Comparison of ENCODE assay signal across 9 mouse cellular contexts in the genomic region with DNA sequence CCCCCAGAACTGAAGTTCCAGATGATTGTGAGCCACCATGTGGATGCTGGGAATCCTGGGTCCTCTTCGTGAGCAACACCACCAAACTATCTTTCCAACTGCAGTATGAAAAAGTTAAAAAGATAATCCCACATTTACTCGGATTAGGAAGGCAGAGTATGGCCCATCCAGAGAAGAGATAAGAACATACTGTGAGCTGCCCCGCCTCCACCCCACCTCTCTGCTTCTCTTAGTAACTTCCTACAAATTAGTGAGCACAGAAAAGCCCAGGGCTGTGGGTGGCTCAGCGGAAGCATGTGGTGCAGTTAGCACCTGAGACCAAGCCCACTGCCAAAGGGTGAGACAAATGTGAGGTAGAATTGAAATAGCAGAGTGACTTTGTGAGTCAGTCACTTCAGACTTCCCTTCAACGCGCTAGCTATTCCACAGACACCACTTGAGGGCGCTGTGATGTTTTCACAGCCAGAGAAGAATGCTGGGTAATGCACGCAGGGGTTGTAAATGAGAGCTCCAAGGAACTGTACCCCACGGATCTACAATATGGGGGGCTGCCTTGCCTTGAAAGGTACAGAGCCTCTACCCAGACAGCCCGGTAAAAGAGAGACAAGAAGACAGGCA.
DNase-seq lines count a peak whose midpoint lies in the region; ATAC-seq and TF ChIP-seq lines count a peak whose summit lies in the region.
"Had no signal": no experiment of that assay in that cellular context is flagged by ENCODE, and none has a peak within 500 bp of the region (broad histone marks: within the 10 kb centered on the region; RNA-seq: fewer than 3 reads in every experiment).

No protein-coding gene starts in this region.

- TF ChIP-seq CTCF in kidney, adult 2 months (conservative IDR thresholded peaks at IDR 0.05; ENCODE audit: insufficient read depth, insufficient read length, low read depth, low read length) = peak; percentile 61

- DNase-seq in kidney, adult 2 months = peak; percentile 28
- DNase-seq in adrenal gland, adult 18-20 months (ENCODE audit: low spot score in 2 of 2) = peak; percentile 63 to 64
- DNase-seq in embryonic facial prominence, embryonic 11.5 days (ENCODE audit: low spot score) = peak; percentile 24
- peak; percentile 32 for DNase-seq in kidney, adult 9 months
- DNase-seq in liver, embryonic 13.5 days = peak; percentile 11
- DNase-seq in right cerebral cortex, adult 2 months (ENCODE audit: low spot score in 2 of 2) = peak; percentile 41 to 46

- no peaks in the 10 kb centered on the region for H3K9me3 ChIP-seq in kidney, embryonic 16.5 days (ENCODE audit: low read length)
- no peaks in the 10 kb centered on the region for H3K9me3 ChIP-seq in embryonic facial prominence, embryonic 11.5 days (replicated peaks; ENCODE audit: control insufficient read depth, low read length)
- no peaks in the 10 kb centered on the region for H3K9me3 ChIP-seq in liver, embryonic 13.5 days (replicated peaks)
- no peaks in the 10 kb centered on the region for H3K9me3 ChIP-seq in forebrain, embryonic 16.5 days (ENCODE audit: control insufficient read depth, low read length)
- H3K9me3 ChIP-seq: embryonic facial prominence, embryonic 13.5 days had no signal

- WGBS in kidney, adult 2 months = 51% methylated on average over 10 of the region's 10 CpGs
- 47% methylated on average over 10 of the region's 10 CpGs for WGBS in kidney, embryonic 16.5 days
- 45% methylated on average over 10 of the region's 10 CpGs for WGBS in embryonic facial prominence, embryonic 11.5 days
- 19% methylated on average over 10 of the region's 10 CpGs for WGBS in liver, embryonic 13.5 days (ENCODE audit: insufficient replicate concordance)
- WGBS in forebrain, embryonic 16.5 days = 48% methylated on average over 10 of the region's 10 CpGs

- no peaks in the 10 kb centered on the region for H3K36me3 ChIP-seq in kidney, adult 2 months (ENCODE audit: control insufficient read depth, insufficient read depth, low read length)
- H3K36me3 ChIP-seq in kidney, embryonic 16.5 days (ENCODE audit: insufficient read depth, low read length) = no peaks in the 10 kb centered on the region
- H3K36me3 ChIP-seq in embryonic facial prominence, embryonic 11.5 days (replicated peaks; ENCODE audit: control insufficient read depth, insufficient read depth, low read depth, low read length) = no peaks in the 10 kb centered on the region
- H3K36me3 ChIP-seq in liver, embryonic 13.5 days = no peaks in the 10 kb centered on the region
- no peaks in the 10 kb centered on the region for H3K36me3 ChIP-seq in forebrain, embryonic 16.5 days (ENCODE audit: control insufficient read depth, insufficient read depth)
- H3K36me3 ChIP-seq: embryonic facial prominence, embryonic 13.5 days had no signal

- no peaks in the 10 kb centered on the region for H3K4me1 ChIP-seq in kidney, adult 2 months (ENCODE audit: control insufficient read depth, insufficient read depth, low read length)
- no peaks in the 10 kb centered on the region for H3K4me1 ChIP-seq in kidney, embryonic 16.5 days (ENCODE audit: insufficient read depth, low read length)
- no peaks in the 10 kb centered on the region for H3K4me1 ChIP-seq in embryonic facial prominence, embryonic 11.5 days (ENCODE audit: control insufficient read depth, insufficient read depth, low read length)
- H3K4me1 ChIP-seq in liver, embryonic 13.5 days (replicated peaks) = no peaks in the 10 kb centered on the region
- H3K4me1 ChIP-seq in forebrain, embryonic 16.5 days (replicated peaks; ENCODE audit: control insufficient read depth, insufficient read depth, low read length) = no peaks in the 10 kb centered on the region
- H3K4me1 ChIP-seq: embryonic facial prominence, embryonic 13.5 days had no signal

- no peak for TF ChIP-seq POLR2A in kidney, adult 2 months (IDR thresholded peaks at IDR 0.05; ENCODE audit: low read depth, low read length)

- H3K27me3 ChIP-seq in kidney, adult 2 months (replicated peaks; ENCODE audit: control insufficient read depth, insufficient read depth, low read length) = no peaks in the 10 kb centered on the region
- no peaks in the 10 kb centered on the region for H3K27me3 ChIP-seq in kidney, embryonic 16.5 days (ENCODE audit: insufficient read depth, low read length)
- no peaks in the 10 kb centered on the region for H3K27me3 ChIP-seq in embryonic facial prominence, embryonic 11.5 days (ENCODE audit: control insufficient read depth, insufficient read depth, low read length)
- no peaks in the 10 kb centered on the region for H3K27me3 ChIP-seq in liver, embryonic 13.5 days
- no peaks in the 10 kb centered on the region for H3K27me3 ChIP-seq in forebrain, embryonic 16.5 days (replicated peaks; ENCODE audit: control insufficient read depth, insufficient read depth, low read length)
- H3K27me3 ChIP-seq: embryonic facial prominence, embryonic 13.5 days had no signal

- no peak for ATAC-seq in kidney, embryonic 16.5 days (ENCODE audit: low FRiP score, low TSS enrichment)
- ATAC-seq in embryonic facial prominence, embryonic 11.5 days (replicated peaks; ENCODE audit: insufficient number of reproducible peaks, low FRiP score, low TSS enrichment, low read depth) = no peak
- no peak for ATAC-seq in liver, embryonic 13.5 days (ENCODE audit: low read depth)
- no peak for ATAC-seq in forebrain, embryonic 16.5 days

- H3K27ac ChIP-seq in kidney, adult 2 months (ENCODE audit: insufficient read depth, low read depth, low read length) = no peak overlapping the region
- H3K27ac ChIP-seq in kidney, embryonic 16.5 days (ENCODE audit: low read length) = no peak overlapping the region
- no peak overlapping the region for H3K27ac ChIP-seq in embryonic facial prominence, embryonic 11.5 days (replicated peaks; ENCODE audit: low read depth, low read length)
- H3K27ac ChIP-seq in liver, embryonic 13.5 days = no peak overlapping the region
- H3K27ac ChIP-seq in forebrain, embryonic 16.5 days (ENCODE audit: low read length) = no peak overlapping the region
- H3K27ac ChIP-seq: embryonic facial prominence, embryonic 13.5 days had no signal

- no peak overlapping the region for H3K4me3 ChIP-seq in kidney, adult 2 months (ENCODE audit: insufficient read depth, low read depth, low read length)
- H3K4me3 ChIP-seq in kidney, embryonic 16.5 days (ENCODE audit: low read length) = no peak overlapping the region
- no peak overlapping the region for H3K4me3 ChIP-seq in embryonic facial prominence, embryonic 11.5 days (ENCODE audit: low read depth, low read length)
- no peak overlapping the region for H3K4me3 ChIP-seq in liver, embryonic 13.5 days (replicated peaks)
- no peak overlapping the region for H3K4me3 ChIP-seq in forebrain, embryonic 16.5 days (replicated peaks; ENCODE audit: low read length)
- H3K4me3 ChIP-seq: embryonic facial prominence, embryonic 13.5 days had no signal

- no peak overlapping the region for H3K4me2 ChIP-seq in kidney, embryonic 16.5 days (replicated peaks; ENCODE audit: low read depth, low read length)
- no peak overlapping the region for H3K4me2 ChIP-seq in embryonic facial prominence, embryonic 11.5 days (ENCODE audit: low read depth, low read length)
- H3K4me2 ChIP-seq in liver, embryonic 13.5 days = peak overlapping the region; percentile 10; the same call in 1 of the 2 replicates
- H3K4me2 ChIP-seq in forebrain, embryonic 16.5 days (ENCODE audit: low read length) = no peak overlapping the region
- H3K4me2 ChIP-seq: embryonic facial prominence, embryonic 13.5 days had no signal

- H3K9ac ChIP-seq in kidney, embryonic 16.5 days (replicated peaks; ENCODE audit: low read length) = no peak overlapping the region
- no peak overlapping the region for H3K9ac ChIP-seq in embryonic facial prominence, embryonic 11.5 days (replicated peaks; ENCODE audit: low read length)
- no peak overlapping the region for H3K9ac ChIP-seq in liver, embryonic 13.5 days
- no peak overlapping the region for H3K9ac ChIP-seq in forebrain, embryonic 16.5 days (replicated peaks; ENCODE audit: low read depth, low read length)
- H3K9ac ChIP-seq: embryonic facial prominence, embryonic 13.5 days had no signal

Comparison
In these comparisons a context has a peak if more than half of its experiments do, and no peak if none do; other contexts are left out.
1. DNase-seq: peak in every context shown above with its lines; median percentile 64 in adrenal gland, adult 18-20 months; 44 in right cerebral cortex, adult 2 months; 32 in kidney, adult 9 months; 28 in kidney, adult 2 months; 24 in embryonic facial prominence, embryonic 11.5 days; 11 in liver, embryonic 13.5 days.